Mouse (Mus musculus) CH12.LX (cell line): ENCODE measurements around the gene Kcnk3. TPM values are rescaled to one million over a fixed set of nuclear protein-coding genes. Genes with fewer than 3 reads are reported as not detected.

ENCODE experiments used
- DNase-seq: peaks from one replicate; pipeline ENCODE4 v3.0.0-alpha.2; 2013; ENCODE audit errors: extremely low read depth
- H3K27ac ChIP-seq: 2 replicates; pipeline ENCODE4 v1.5.1; 2012; ENCODE audit warnings: low read depth, mild to moderate bottlenecking, control low read depth, moderate library complexity; ENCODE audit not compliant: insufficient read depth
- H3K27me3 ChIP-seq: replicated peaks from 2 replicates; pipeline ENCODE3; 2012; ENCODE audit warnings: inconsistent platforms
- H3K36me3 ChIP-seq, 2 experiments: replicated peaks in 1 of 2; 2 replicates each; pipeline versions ENCODE3 to v1.6.1; 2012; ENCODE audit warnings: inconsistent platforms in 1 of 2, low read length in 1 of 2, mild to moderate bottlenecking in 1 of 2, mixed read lengths in 1 of 2, moderate library complexity in 1 of 2; ENCODE audit not compliant: control insufficient read depth in 1 of 2, insufficient read depth in 1 of 2
- H3K4me1 ChIP-seq, 2 experiments: 2 replicates each; pipeline ENCODE4 v1.6.1; 2012; ENCODE audit warnings: inconsistent platforms in 1 of 2, moderate library complexity in 1 of 2; ENCODE audit not compliant: insufficient read depth in 2 of 2, control insufficient read depth in 1 of 2
- H3K4me2 ChIP-seq: 2 replicates; pipeline ENCODE4 v1.6.1; 2012; ENCODE audit warnings: low read depth, mild to moderate bottlenecking, control low read depth; ENCODE audit not compliant: poor library complexity, insufficient read depth, severe bottlenecking
- H3K4me3 ChIP-seq, 3 experiments: fragments of 150-350 bp in 1 of 3; sonication (generic) in 1 of 3; replicated peaks in 1 of 3; 2 replicates each; pipeline versions ENCODE3 to v1.5.1; 2011 to 2012; ENCODE audit warnings: low read depth in 2 of 3, low read length in 2 of 3, mild to moderate bottlenecking in 2 of 3, moderate library complexity in 2 of 3, control low read depth in 1 of 3, improper control_type of control experiment in 1 of 3, inconsistent platforms in 1 of 3, mixed read lengths in 1 of 3; ENCODE audit not compliant: poor library complexity in 1 of 3
- H3K79me2 ChIP-seq: replicated peaks from 2 replicates; pipeline ENCODE4 v1.6.1; 2012; ENCODE audit warnings: mild to moderate bottlenecking, moderate library complexity; ENCODE audit not compliant: control insufficient read depth, poor library complexity, insufficient read depth, severe bottlenecking; ENCODE audit errors: extremely low read depth
- H3K9ac ChIP-seq: 2 replicates; pipeline ENCODE4 v1.6.1; 2012; ENCODE audit warnings: low read depth, mild to moderate bottlenecking, control low read depth, moderate library complexity; ENCODE audit not compliant: insufficient read depth
- H3K9me3 ChIP-seq: replicated peaks from 2 replicates; pipeline ENCODE3; 2012; ENCODE audit warnings: low read length, inconsistent platforms, mixed read lengths
- BHLHE40 ChIP-seq: IDR thresholded peaks from 2 replicates; pipeline ENCODE4 v1.6.1; 2011; ENCODE audit warnings: mild to moderate bottlenecking, low read depth, low read length, improper control_type of control experiment
- CHD2 ChIP-seq: IDR thresholded peaks from 2 replicates; pipeline ENCODE4 v1.6.1; 2011; ENCODE audit warnings: low read length, improper control_type of control experiment
- CTCF ChIP-seq, 2 experiments: IDR thresholded peaks in 1 of 2; conservative IDR thresholded peaks in 1 of 2; 2 replicates each; pipeline ENCODE4 v1.5.1; 2011 to 2012; ENCODE audit warnings: low read depth in 2 of 2, low read length in 2 of 2, improper control_type of control experiment in 1 of 2, inconsistent platforms in 1 of 2, mild to moderate bottlenecking in 1 of 2, moderate library complexity in 1 of 2
- E2F4 ChIP-seq: IDR thresholded peaks from 2 replicates; pipeline ENCODE4 v1.6.1; 2011; ENCODE audit warnings: low read depth, low read length, improper control_type of control experiment; ENCODE audit not compliant: insufficient replicate concordance
- EP300 ChIP-seq: IDR thresholded peaks from 2 replicates; pipeline ENCODE4 v1.6.1; 2011; ENCODE audit warnings: low read length, improper control_type of control experiment
- ETS1 ChIP-seq: conservative IDR thresholded peaks from 2 replicates; pipeline ENCODE4 v1.6.1; 2012; ENCODE audit warnings: low read depth, mild to moderate bottlenecking, inconsistent platforms, low read length, improper control_type of control experiment, moderate library complexity
- GABPA ChIP-seq: IDR thresholded peaks from 2 replicates; pipeline ENCODE4 v1.6.1; 2012; ENCODE audit warnings: low read depth, low read length, improper control_type of control experiment, inconsistent platforms; ENCODE audit not compliant: insufficient replicate concordance
- HCFC1 ChIP-seq: IDR thresholded peaks from 2 replicates; pipeline ENCODE4 v1.6.1; 2012; ENCODE audit warnings: low read depth, mild to moderate bottlenecking, inconsistent platforms, low read length, improper control_type of control experiment
- IRF4 ChIP-seq: IDR thresholded peaks from 2 replicates; pipeline ENCODE4 v1.6.1; 2014; ENCODE audit warnings: low read depth, mild to moderate bottlenecking, inconsistent platforms, low read length, improper control_type of control experiment
- JUN ChIP-seq: IDR thresholded peaks from 2 replicates; pipeline ENCODE4 v1.6.1; 2011; ENCODE audit warnings: low read depth, mild to moderate bottlenecking, low read length, improper control_type of control experiment, moderate library complexity; ENCODE audit not compliant: insufficient read depth
- KAT2A ChIP-seq: IDR thresholded peaks from 2 replicates; pipeline ENCODE4 v1.6.1; 2012; ENCODE audit warnings: low read length, improper control_type of control experiment, inconsistent platforms; ENCODE audit not compliant: insufficient replicate concordance
- MAFK ChIP-seq: IDR thresholded peaks from 2 replicates; pipeline ENCODE4 v1.6.1; 2011; ENCODE audit warnings: low read length, improper control_type of control experiment; ENCODE audit not compliant: insufficient replicate concordance
- MYC ChIP-seq: IDR thresholded peaks from 2 replicates; pipeline ENCODE4 v1.6.1; 2011; ENCODE audit warnings: low read depth, mild to moderate bottlenecking, improper control_type of control experiment, low read length
- NELFE ChIP-seq: IDR thresholded peaks from 2 replicates; pipeline ENCODE4 v1.6.1; 2011; ENCODE audit warnings: low read depth, low read length, improper control_type of control experiment
- POLR2A ChIP-seq: IDR thresholded peaks from 2 replicates; pipeline ENCODE4 v1.6.1; 2011; ENCODE audit warnings: low read depth, mild to moderate bottlenecking, improper control_type of control experiment, low read length
- POLR2AphosphoS2 ChIP-seq: IDR thresholded peaks from 2 replicates; pipeline ENCODE4 v1.6.1; 2011; ENCODE audit warnings: low read depth, low read length, improper control_type of control experiment
- TCF12 ChIP-seq: IDR thresholded peaks from 2 replicates; pipeline ENCODE4 v1.6.1; 2014; ENCODE audit warnings: low read depth, mild to moderate bottlenecking, inconsistent platforms, low read length, improper control_type of control experiment
- ZC3H11A ChIP-seq: IDR thresholded peaks from 2 replicates; pipeline ENCODE4 v1.6.1; 2012; ENCODE audit warnings: low read depth, mild to moderate bottlenecking, inconsistent platforms, low read length, improper control_type of control experiment
- ZMIZ1 ChIP-seq: IDR thresholded peaks from 2 replicates; pipeline ENCODE4 v1.6.1; 2012; ENCODE audit warnings: low read depth, mild to moderate bottlenecking, inconsistent platforms, low read length, improper control_type of control experiment
- dilution Hi-C: fragments of 300-500 bp; cut with MboI; formaldehyde crosslinking; loops from 2 replicates; pipeline ENCODE4 v1.14.3; 2020; ENCODE audit warnings: low sequenced_read_pairs; ENCODE audit not compliant: extremely low pct_unique_long_range_greater_than_20kb, extremely low pct_ligation_motif_present
- in situ Hi-C: fragments of 300-500 bp; cut with MboI; formaldehyde crosslinking; loops from 3 replicates; pipeline ENCODE4 v1.14.3; 2019; ENCODE audit warnings: low sequenced_read_pairs, low pct_ligation_motif_present, low pct_unique_long_range_greater_than_20kb, mixed read lengths
- polyA plus RNA-seq: library from polyadenylated mRNA; unstranded; fragments of >175 nt; gene quantifications from 2 replicates; pipeline ENCODE4 v1.2.1, GENCODE M21; 2012; ENCODE audit warnings: low read depth; ENCODE audit not compliant: insufficient read length
- total RNA-seq, 2 experiments: library from RNA; depleted of rRNA; stranded (reverse); fragments of 300-350 nt in 1 of 2; fragments of >200 nt in 1 of 2; gene quantifications; 2 replicates each; pipeline ENCODE4 v1.2.3; 2012 to 2014

Gene Kcnk3
- total and polyA plus RNA-seq, 3 experiments, result not detected

- peaks cover 0 to 3% of the 10 kb centered on the region in 2 experiments; a peak in 1 of 4 replicates for H3K4me1 ChIP-seq
- H3K4me2 ChIP-seq, result no peak overlapping the region
- H3K36me3 ChIP-seq, result no peaks in the 10 kb centered on the region
- H3K27ac ChIP-seq, result no peak overlapping the region
- H3K4me3 ChIP-seq, result no peak overlapping the region
- peaks cover 26% of the 10 kb centered on the region for H3K27me3 ChIP-seq
- no peak for TF ChIP-seq MAFK
- no peak for TF ChIP-seq POLR2A
- TF ChIP-seq TCF12, result no peak
- no peak for TF ChIP-seq ZMIZ1
- no peak for TF ChIP-seq GABPA
- H3K9ac ChIP-seq, result no peak overlapping the region
- H3K9me3 ChIP-seq, result peaks cover 8% of the 10 kb centered on the region
- H3K79me2 ChIP-seq, result no peaks in the 10 kb centered on the region
- no peak for DNase-seq
- dilution Hi-C loops (no loop called here), in situ Hi-C loops (no loop called here)
Observed at GRCm38 (mm10) chr5:30578445-30579080, 9.4 kb upstream of the Kcnk3 start.

GRCm38 (mm10) chr5:30580725-30581124 lies 7.2 kb upstream of the Kcnk3 start:
- Histone ChIP-seq H3K36me3 (no peaks in the 10 kb centered on the region), H3K4me3 (no peak overlapping the region), H3K4me2 (no peak overlapping the region), H3K27ac (no peak overlapping the region), H3K27me3 (peaks cover 40% of the 10 kb centered on the region), H3K9me3 (no peaks in the 10 kb centered on the region), H3K79me2 (no peaks in the 10 kb centered on the region), H3K9ac (no peak overlapping the region), H3K4me1 (peaks cover 0 to 3% of the 10 kb centered on the region in 2 experiments; a peak in 1 of 4 replicates)
- dilution Hi-C loops (no loop called here), in situ Hi-C loops (no loop called here)
- no peak for TF ChIP-seq BHLHE40
- no peak for TF ChIP-seq MYC
- TF ChIP-seq ETS1, result no peak
- TF ChIP-seq TCF12, result no peak
- TF ChIP-seq ZMIZ1, result no peak
- no peak for TF ChIP-seq JUN
- TF ChIP-seq EP300, result no peak
- TF ChIP-seq ZC3H11A, result no peak
- no peak for TF ChIP-seq KAT2A
- TF ChIP-seq CHD2, result no peak
- TF ChIP-seq CTCF (conservative IDR thresholded peaks at IDR 0.05 in 1 of 2, IDR thresholded peaks at IDR 0.05 in 1 of 2; ENCODE audit: low read depth in 2 of 2, low read length in 2 of 2), result no peak
- no peak for TF ChIP-seq HCFC1
- no peak for TF ChIP-seq POLR2AphosphoS2
- no peak for TF ChIP-seq IRF4
- TF ChIP-seq NELFE, result no peak
- no peak for TF ChIP-seq E2F4
- DNase-seq, result no peak
